Mouse (Mus musculus): ENCODE results near the gene Mrpl53.

Mrpl53 gene

DNA sequence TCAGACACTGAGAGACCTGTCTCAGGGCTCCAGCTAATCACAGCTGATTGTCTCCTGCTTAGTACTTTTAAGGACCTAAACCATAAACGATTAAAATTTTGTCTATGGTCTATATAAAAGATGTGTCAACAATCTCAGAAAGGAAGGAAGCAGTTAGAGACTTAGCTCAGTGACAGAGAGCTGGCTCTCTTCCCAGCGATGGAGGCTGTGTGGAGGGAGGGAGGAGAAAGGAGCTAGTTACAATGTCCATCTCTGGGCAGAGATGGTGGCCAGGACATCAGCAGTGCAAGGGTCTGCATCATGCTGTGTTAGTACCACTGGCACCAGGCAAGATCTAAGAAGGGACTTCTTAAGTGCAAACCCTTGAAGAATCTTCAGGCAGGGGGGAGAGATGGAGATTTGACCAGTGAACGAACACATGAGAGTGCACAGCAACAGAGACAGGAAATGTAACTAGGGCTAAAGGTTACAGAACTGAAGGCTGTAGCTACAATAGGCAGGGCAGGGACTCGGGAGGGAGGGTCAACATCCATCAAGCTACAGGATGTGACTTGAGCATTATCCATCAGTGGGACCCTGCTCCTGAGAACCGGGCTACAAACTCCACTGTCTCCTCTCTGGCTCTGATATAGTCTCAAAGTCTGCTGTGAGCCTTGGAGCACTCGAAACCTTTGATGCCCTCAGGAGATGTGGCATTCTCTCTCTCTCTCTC, 16.3 kb upstream of the Mrpl53 start:
- in situ Hi-C loops (cut with MboI, MseI), result no loop called here

DNA sequence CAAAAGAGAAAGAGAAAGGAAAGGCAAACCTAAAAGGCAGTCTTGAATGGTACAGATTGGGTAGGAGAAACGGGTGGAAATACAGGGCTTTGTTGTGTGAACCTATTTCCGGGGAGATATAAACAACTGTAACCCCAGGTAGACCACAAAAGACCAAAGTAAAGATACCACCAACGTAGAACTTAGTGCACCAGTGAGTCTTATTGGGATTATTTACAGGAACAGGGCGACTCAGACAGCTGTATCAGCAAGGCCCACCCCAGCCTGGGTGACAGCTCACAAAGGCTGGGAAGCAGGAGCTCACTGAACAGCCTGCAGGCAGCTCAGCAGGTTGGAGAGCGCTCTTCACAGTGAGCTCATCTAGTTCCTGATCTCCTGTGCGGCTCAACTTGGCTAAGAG, 12.9 kb upstream of the Mrpl53 start:
- in situ Hi-C loops (cut with MboI, MseI), result no loop called here

DNA sequence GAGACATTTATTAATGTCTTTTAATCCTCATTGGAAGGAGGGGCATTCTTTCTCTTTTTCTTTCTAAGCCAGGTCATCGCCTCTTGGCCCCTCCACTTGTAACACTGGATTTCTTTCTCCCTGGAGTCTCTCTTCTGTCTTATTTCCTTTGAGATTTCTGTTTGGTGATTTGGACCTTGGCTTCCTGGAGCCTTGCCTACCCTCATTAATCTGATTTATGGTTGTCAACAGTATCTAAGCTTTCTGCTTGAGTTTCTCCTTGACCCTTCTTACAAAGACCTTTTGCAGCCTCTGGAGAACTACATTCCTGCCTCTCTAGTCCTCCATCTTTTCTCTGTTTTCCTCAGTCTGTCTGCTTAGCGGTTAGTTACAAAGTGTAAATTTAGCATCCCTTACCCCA, 10.4 kb upstream of the Mrpl53 start:
- in situ Hi-C loops (cut with MboI, MseI), result no loop called here

GRCm38 (mm10) chr6:83101316-83101687, 7.5 kb upstream of the Mrpl53 start, which contains the start of the genes Ccdc142 and Gm42688:
Gene Ccdc142 (plus strand): TSS chr6:83101601.
Gene Gm42688 (plus strand): TSS chr6:83101617.
- in situ Hi-C loops (cut with MboI, MseI), result loop anchor here (5.0 kb wide), 1 partner anchor 179 kb away; no protein-coding TSS in a partner anchor

DNA sequence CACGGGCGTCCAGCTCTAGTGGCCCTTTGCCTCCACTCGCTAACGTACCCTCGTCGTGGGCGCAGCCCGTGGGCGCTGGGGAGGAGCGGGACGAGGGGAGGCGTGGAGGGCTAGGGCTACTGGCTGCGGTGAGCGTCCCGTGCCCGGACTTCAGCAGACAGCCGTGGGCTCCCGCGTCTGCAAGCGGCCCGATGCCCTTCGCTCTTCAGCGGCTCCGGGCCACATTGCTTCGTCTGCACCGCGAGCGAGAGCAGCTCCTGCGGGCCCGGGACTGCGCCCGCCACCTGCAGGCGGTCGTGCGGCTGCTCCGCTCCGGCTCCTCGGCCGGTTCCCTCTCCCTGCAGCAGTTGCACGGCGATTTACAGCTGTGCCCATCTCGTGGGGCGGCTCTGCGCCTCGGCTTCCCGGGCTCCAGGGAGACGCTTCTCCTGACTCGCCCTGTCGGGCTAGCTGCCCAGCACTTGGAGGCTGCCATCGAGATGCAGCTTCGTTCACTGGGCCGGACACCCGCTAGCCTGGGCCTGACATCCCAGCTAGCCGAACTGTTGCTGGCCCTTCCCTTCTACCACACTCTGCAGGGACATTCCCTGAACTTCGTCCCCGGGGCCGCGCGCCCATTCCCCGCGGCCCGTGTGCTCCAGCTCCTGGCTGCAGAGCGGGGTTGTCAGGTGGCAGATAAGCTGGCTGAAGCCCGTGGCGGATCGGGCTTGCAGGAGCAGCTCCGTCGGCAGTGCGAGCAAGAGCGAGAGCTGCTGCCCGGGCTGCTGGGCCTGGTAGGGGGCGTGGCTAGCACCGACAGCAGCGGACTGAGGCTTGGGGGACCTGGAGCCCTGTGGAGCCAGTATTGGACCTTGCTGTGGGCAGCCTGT, 6.9 kb upstream of the Mrpl53 start:
- in situ Hi-C loops (cut with MboI, MseI), result loop anchor here (5.0 kb wide), 1 partner anchor 180 kb away; no protein-coding TSS in a partner anchor

- in situ Hi-C loops (cut with MboI, MseI), result loop anchor here (5.0 kb wide), 1 partner anchor 181 kb away; no protein-coding TSS in a partner anchor
Observed at GRCm38 (mm10) chr6:83103130-83103650, 5.7 kb upstream of the Mrpl53 start.

GRCm38 (mm10) chr6:83104158-83104557, 4.7 kb upstream of the Mrpl53 start:
- in situ Hi-C loops (cut with MboI, MseI), result loop anchor here (5.0 kb wide), 1 partner anchor 182 kb away; no protein-coding TSS in a partner anchor

DNA sequence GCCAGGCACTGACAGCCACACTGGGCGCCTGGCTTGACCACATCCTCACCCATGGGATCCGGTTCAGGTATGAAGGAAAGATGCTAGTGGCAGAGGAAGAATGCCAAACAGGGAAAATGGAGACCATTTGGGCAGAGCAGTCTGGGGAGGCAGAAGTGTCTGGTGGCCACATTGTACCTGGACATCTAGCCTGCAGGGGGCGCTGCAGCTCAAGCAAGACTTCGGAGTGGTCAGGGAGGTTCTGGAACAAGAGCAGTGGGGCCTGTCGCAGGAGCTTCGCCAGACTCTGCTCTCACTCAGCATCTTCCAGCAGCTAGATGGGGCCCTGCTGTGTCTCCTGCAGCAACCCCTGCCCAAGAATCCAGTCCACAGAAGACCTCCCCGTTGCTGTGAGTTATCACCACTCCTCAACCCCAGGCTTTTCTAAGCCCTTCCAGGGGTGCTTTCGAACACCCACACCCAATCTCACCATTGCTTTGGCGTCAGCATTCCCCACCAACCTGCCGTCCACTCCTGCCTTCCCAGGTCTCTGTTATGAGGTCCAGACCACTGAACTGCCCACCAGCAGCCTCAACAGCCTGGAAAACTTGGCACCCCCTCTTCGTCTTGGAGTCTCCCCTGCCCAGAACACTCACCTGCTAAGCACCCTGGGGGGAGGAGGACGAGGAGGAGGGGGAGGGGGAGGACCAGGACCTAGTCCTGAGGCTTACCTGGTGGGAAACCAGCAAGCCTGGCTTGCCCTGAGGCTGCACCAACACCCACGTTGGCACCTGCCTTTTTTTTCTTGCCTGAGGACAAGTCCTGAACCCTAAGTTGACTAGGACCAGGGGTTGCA, 1.1 kb upstream of the Mrpl53 start:
- in situ Hi-C loops (cut with MboI, MseI), result loop anchor here (5.0 kb wide), 1 partner anchor 50 kb away; the partner anchor contains the start of genes 1700003E16Rik and Wdr54

DNA sequence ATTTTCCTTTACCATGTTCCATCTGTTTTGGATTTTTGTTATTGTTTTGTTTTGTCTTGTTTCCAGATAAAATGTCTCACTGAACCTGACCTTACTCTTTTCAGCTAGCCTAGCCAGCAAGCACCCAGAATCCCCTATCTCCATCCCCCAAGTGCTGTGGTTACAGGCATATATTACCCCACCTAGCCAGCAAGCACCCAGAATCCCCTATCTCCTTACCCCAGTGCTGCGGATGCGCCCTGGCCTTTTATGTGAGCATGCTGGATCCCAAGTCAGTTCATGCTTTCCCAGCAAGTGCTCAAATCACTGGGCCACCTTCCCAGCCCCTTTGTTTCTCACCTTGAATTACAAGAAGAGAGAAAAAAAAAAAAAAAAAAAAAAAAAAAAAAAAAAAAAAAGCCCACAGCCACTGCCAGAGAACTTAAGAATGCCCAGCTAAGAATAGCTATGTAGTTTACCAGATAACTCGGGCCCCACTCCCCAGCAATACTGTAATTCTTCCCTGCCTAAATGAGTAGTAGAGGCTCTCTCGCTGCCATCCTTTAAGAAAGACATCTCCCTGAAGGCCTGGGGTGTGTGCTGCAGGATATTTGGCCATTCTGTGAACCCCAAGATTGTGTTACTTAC, 2.8 kb downstream of the Mrpl53 start:
- in situ Hi-C loops (cut with MboI, MseI), result no loop called here

DNA sequence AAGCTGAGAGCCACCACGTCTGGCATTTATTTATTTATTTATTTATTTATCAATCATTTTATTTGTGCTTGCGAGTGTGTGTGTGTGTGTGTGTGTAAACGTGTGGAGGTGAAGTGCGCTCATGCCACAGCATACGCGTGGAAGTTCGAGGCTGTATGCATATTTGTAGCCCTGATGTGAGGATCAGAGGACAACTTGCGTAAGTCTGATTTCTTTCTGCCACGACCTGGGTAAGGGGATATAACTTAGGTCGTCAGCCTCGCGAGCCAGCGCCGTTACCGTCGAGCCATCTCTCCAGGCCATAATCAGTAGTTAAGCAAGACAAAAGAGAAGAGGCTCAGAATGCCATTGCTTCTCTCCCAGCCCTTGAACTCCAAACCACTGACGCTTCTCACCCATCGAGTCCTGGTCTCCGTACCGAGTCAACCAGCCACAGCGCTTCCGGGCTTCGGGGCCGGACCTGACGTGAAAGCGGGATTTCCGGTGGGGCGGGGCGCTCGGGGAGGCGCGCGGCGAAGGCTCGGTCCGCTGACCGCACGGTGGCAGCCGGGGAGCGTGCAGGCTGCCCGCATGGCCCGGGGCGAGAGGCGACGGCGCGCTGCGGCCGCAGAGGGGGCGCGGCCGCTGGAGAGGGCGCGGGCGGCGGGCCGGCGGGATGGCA, 6.3 kb downstream of the Mrpl53 start, which contains the start of gene Mogs:
Gene Mogs (plus strand): TSS at position 486 of the 661 bp plus-strand sequence.
- in situ Hi-C loops (cut with MboI, MseI), result no loop called here

DNA sequence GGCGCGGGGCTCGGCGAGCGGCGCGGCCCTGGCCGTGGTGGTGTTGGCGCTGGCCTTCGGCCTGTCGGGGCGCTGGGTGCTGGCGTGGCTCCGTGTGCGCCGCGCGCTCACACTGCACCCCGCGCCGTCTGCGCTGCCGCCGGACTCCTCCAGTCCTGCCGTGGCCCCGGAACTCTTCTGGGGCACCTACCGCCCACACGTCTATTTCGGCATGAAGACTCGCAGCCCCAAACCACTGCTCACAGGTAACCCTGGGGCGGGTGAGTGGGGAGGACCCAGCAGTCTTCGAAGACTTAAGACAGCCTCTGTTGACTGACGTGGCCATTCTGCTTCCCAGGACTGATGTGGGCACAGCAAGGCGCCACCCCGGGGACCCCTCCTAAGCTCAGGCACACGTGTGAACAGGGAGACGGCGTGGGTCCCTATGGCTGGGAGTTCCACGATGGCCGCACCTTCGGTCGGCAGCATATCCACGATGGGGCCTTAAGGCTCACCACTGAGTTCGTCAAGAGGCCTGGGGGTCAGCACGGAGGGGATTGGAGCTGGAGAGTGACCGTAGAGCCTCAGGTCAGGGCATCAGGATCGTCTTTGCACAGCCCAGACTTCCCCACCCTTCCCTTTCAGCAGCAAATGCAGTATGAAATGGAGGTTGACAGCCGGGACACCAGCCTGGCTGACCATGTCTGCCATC, 7.0 kb downstream of the Mrpl53 start:
- in situ Hi-C loops (cut with MboI, MseI), result no loop called here

GRCm38 (mm10) chr6:83116373-83117164, 7.7 kb downstream of the Mrpl53 start:
- in situ Hi-C loops (cut with MboI, MseI), result no loop called here

DNA sequence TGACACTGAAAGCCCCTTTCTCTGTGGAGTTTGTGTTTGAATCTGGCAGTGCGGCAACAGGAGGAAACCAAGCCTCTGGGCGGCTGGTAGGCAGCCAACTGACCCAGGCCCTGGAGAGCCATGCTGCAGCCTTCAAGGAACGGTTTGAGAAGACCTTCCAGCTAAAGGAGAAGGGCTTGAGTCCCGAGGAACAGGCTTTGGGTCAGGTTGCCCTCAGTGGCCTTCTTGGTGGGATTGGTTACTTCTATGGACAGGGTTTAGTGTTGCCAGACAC, 8.3 kb downstream of the Mrpl53 start:
- in situ Hi-C loops (cut with MboI, MseI), result no loop called here

DNA sequence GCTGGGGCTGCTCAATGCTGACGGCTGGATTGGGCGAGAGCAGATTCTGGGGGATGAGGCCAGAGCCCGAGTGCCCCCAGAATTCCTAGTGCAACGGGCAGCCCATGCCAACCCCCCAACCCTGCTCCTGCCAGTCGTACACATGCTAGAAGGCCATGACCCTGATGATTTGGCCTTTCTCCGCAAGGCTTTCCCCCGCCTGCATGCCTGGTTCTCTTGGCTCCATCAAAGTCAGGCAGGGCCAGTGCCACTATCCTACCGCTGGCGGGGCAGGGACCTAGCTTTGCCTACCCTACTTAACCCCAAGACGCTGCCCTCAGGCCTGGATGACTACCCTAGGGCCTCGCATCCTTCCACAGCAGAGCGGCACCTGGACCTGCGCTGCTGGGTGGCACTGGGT, 8.8 kb downstream of the Mrpl53 start:
- in situ Hi-C loops (cut with MboI, MseI), result no loop called here

DNA sequence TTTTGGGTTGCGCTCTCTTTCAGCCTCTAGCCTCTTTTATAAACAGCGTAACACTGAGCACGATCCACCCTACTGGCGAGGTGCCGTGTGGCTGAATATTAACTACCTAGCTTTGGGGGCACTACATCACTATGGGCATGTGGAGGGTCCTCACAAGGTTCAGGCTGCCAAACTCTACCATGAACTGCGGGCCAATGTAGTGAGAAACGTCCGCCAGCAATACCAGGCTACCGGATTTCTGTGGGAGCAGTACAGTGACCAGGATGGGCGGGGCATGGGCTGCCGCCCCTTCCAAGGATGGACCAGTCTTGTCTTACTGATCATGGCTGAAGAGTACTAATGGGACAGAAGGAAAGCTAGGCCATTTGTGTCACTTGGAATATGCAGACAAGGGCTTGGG, 9.5 kb downstream of the Mrpl53 start:
- in situ Hi-C loops (cut with MboI, MseI), result no loop called here

DNA sequence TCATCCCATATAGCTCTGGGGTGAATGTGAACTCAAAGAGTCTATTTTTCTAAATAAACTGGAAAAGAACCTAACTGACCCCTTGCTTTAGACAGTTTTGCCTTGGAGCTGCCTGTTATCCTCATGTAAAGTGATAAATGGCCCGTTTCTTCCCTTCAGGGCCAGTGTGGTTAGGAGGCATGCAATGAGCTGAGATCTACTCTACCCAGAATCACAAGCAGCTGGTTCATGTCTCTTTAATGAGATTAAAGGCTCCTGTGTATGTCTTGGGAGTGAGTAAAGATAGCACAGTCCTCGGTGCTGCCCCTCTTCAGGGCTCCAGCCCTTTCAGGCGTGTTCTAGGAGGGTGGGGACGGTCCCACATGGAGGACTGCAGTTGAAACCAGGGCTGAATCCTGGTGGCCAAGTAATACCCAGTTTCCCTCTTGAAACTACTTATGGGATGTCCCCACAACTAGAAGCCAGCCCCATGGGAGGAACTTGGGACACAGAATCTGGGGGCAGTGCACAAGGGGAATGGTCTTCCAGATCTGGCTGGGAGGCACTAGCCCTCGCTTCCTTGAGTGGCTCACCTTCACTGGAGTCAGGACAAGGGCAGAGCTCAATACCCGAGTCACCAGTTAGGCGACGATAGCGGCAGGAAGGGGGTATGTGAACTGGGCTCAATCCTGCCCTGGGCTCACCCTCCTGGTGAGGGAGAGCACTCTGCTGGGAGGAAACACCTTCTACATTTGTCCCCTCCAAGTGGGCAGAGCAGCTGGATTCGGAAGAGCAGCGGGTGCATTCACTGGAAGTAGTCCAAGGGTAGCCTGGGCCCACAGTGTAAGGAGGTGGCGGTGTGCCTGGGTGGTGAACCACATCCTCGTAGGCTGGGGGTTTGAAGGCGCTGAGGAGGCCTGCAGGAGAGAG, 10.2 kb downstream of the Mrpl53 start:
- in situ Hi-C loops (cut with MboI, MseI), result no loop called here

DNA sequence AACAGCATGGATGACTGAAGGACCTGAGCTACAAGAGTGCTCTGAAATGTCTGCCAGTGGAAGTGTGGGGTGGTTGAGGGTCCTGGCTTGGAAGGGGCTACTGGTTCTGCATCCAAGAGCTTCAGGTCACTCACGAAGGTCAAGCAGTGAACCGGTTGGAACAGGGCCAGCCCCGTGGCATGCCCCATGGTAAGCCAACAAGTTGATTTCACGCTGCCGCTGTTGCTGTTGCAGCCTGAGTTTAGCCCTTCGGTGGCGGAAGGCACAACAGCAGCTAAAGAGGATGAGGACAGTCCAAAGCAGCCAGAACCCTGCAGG, 10.9 kb downstream of the Mrpl53 start:
- in situ Hi-C loops (cut with MboI, MseI), result no loop called here

Data from T-helper 1 cell (primary cell).